Mouse (Mus musculus): ENCODE data around the gene Prss46. TPM values are rescaled to one million over a fixed set of nuclear protein-coding genes. Genes with fewer than 3 reads are reported as not detected.

The Prss46 gene
- total RNA-seq, 1 experiment: 2.8 TPM

GRCm38 (mm10) chr9:110879998-110880561, 35.8 kb downstream of the Prss46 start, which contains the start of gene Tmie:
Tmie (minus strand) TSS chr9:110880113.
- in situ Hi-C loops (cut with MboI; ENCODE audit: low sequenced_read_pairs in 2 of 2, unreplicated experiment in 2 of 2): loop anchor here in 1 of 2 experiments (10.0 kb wide), 1 partner anchor 165 kb away; no protein-coding TSS in a partner anchor
- no peak for DNase-seq (ENCODE audit: low read depth, low spot score)
- Histone ChIP-seq H3K36me3 (ENCODE audit: control insufficient read depth, insufficient read depth, low read length, poor library complexity, severe bottlenecking) (peaks cover 4% of the 10 kb centered on the region; the same call in 1 of the 2 replicates), H3K4me1 (ENCODE audit: control insufficient read depth in 2 of 2, insufficient read depth in 2 of 2, low read length in 2 of 2, poor library complexity in 1 of 2) (peaks cover 0 to 23% of the 10 kb centered on the region in 2 experiments; a peak in 3 of 4 replicates), H3K9me3 (ENCODE audit: control insufficient read depth, insufficient read depth, low read depth, low read length) (no peaks in the 10 kb centered on the region), H3K9ac (ENCODE audit: insufficient read depth, low read depth, low read length, poor library complexity, severe bottlenecking) (peak within 1 kb of the TSS; percentile 42), H3K4me3 (ENCODE audit: insufficient read depth in 1 of 2, low read depth in 1 of 2, low read length in 2 of 2, poor library complexity in 1 of 2, severe bottlenecking in 1 of 2) (peak within 1 kb of the TSS; percentile 63 to 76), H3K27ac (ENCODE audit: insufficient read depth, low read depth, low read length, poor library complexity, severe bottlenecking) (no peak within 1 kb of the TSS)
- no peak for TF ChIP-seq ZNF384 (IDR thresholded peaks at IDR 0.05; ENCODE audit: low read depth, low read length)
- no peak for TF ChIP-seq ZC3H11A (IDR thresholded peaks at IDR 0.05; ENCODE audit: borderline replicate concordance, low read depth, low read length)
- TF ChIP-seq MAFK (IDR thresholded peaks at IDR 0.05; ENCODE audit: insufficient read depth, low read depth, low read length): no peak
- TF ChIP-seq HCFC1 (IDR thresholded peaks at IDR 0.05; ENCODE audit: borderline replicate concordance, insufficient read depth, low read length): no peak
- TF ChIP-seq CHD2 (IDR thresholded peaks at IDR 0.05; ENCODE audit: low read depth, low read length): no peak

- Histone ChIP-seq H3K4me3 (ENCODE audit: insufficient read depth in 1 of 2, low read depth in 1 of 2, low read length in 2 of 2, poor library complexity in 1 of 2, severe bottlenecking in 1 of 2) (peak overlapping the region; percentile 63 to 76), H3K4me1 (ENCODE audit: control insufficient read depth in 2 of 2, insufficient read depth in 2 of 2, low read length in 2 of 2, poor library complexity in 1 of 2) (peaks cover 0 to 18% of the 10 kb centered on the region in 2 experiments; a peak in 3 of 4 replicates), H3K27ac (ENCODE audit: insufficient read depth, low read depth, low read length, poor library complexity, severe bottlenecking) (no peak overlapping the region), H3K9ac (ENCODE audit: insufficient read depth, low read depth, low read length, poor library complexity, severe bottlenecking) (peak overlapping the region; percentile 42; the same call in 1 of the 2 replicates), H3K9me3 (ENCODE audit: control insufficient read depth, insufficient read depth, low read depth, low read length) (no peaks in the 10 kb centered on the region), H3K36me3 (ENCODE audit: control insufficient read depth, insufficient read depth, low read length, poor library complexity, severe bottlenecking) (peaks cover 4% of the 10 kb centered on the region; the same call in 1 of the 2 replicates)
- in situ Hi-C loops (cut with MboI; ENCODE audit: low sequenced_read_pairs in 2 of 2, unreplicated experiment in 2 of 2): no loop called here
- TF ChIP-seq CHD2 (IDR thresholded peaks at IDR 0.05; ENCODE audit: low read depth, low read length): no peak
- no peak for TF ChIP-seq ZC3H11A (IDR thresholded peaks at IDR 0.05; ENCODE audit: borderline replicate concordance, low read depth, low read length)
- TF ChIP-seq MAFK (IDR thresholded peaks at IDR 0.05; ENCODE audit: insufficient read depth, low read depth, low read length): no peak
- TF ChIP-seq HCFC1 (IDR thresholded peaks at IDR 0.05; ENCODE audit: borderline replicate concordance, insufficient read depth, low read length): no peak
- no peak for TF ChIP-seq ZNF384 (IDR thresholded peaks at IDR 0.05; ENCODE audit: low read depth, low read length)
- no peak for DNase-seq (ENCODE audit: low read depth, low spot score)
Measured at GRCm38 (mm10) chr9:110880772-110881171, 36.5 kb downstream of the Prss46 start.

GRCm38 (mm10) chr9:110881953-110882352, 37.6 kb downstream of the Prss46 start:
- no peak overlapping the region for H3K4me3 ChIP-seq (ENCODE audit: insufficient read depth in 1 of 2, low read depth in 1 of 2, low read length in 2 of 2, poor library complexity in 1 of 2, severe bottlenecking in 1 of 2)
- no peak for DNase-seq (ENCODE audit: low read depth, low spot score)
- TF ChIP-seq ZC3H11A (IDR thresholded peaks at IDR 0.05; ENCODE audit: borderline replicate concordance, low read depth, low read length) (no peak), CHD2 (IDR thresholded peaks at IDR 0.05; ENCODE audit: low read depth, low read length) (no peak), MAFK (IDR thresholded peaks at IDR 0.05; ENCODE audit: insufficient read depth, low read depth, low read length) (no peak), HCFC1 (IDR thresholded peaks at IDR 0.05; ENCODE audit: borderline replicate concordance, insufficient read depth, low read length) (no peak), ZNF384 (IDR thresholded peaks at IDR 0.05; ENCODE audit: low read depth, low read length) (no peak)
- H3K27ac ChIP-seq (ENCODE audit: insufficient read depth, low read depth, low read length, poor library complexity, severe bottlenecking): no peak overlapping the region
- peaks cover 0 to 18% of the 10 kb centered on the region in 2 experiments; a peak in 3 of 4 replicates for H3K4me1 ChIP-seq (ENCODE audit: control insufficient read depth in 2 of 2, insufficient read depth in 2 of 2, low read length in 2 of 2, poor library complexity in 1 of 2)
- H3K36me3 ChIP-seq (ENCODE audit: control insufficient read depth, insufficient read depth, low read length, poor library complexity, severe bottlenecking): peaks cover 7% of the 10 kb centered on the region; the same call in 1 of the 2 replicates
- no peak overlapping the region for H3K9ac ChIP-seq (ENCODE audit: insufficient read depth, low read depth, low read length, poor library complexity, severe bottlenecking)
- in situ Hi-C loops (cut with MboI; ENCODE audit: low sequenced_read_pairs in 2 of 2, unreplicated experiment in 2 of 2): no loop called here
- no peaks in the 10 kb centered on the region for H3K9me3 ChIP-seq (ENCODE audit: control insufficient read depth, insufficient read depth, low read depth, low read length)

- in situ Hi-C loops (cut with MboI; ENCODE audit: low sequenced_read_pairs in 2 of 2, unreplicated experiment in 2 of 2): no loop called here
- peaks cover 2 to 26% of the 10 kb centered on the region in 2 experiments; a peak in 2 of 4 replicates for H3K4me1 ChIP-seq (ENCODE audit: control insufficient read depth in 2 of 2, insufficient read depth in 2 of 2, low read length in 2 of 2, poor library complexity in 1 of 2)
- no peak for DNase-seq (ENCODE audit: low read depth, low spot score)
- no peaks in the 10 kb centered on the region for H3K9me3 ChIP-seq (ENCODE audit: control insufficient read depth, insufficient read depth, low read depth, low read length)
- H3K36me3 ChIP-seq (ENCODE audit: control insufficient read depth, insufficient read depth, low read length, poor library complexity, severe bottlenecking): peaks cover 19% of the 10 kb centered on the region; the same call in 1 of the 2 replicates
- H3K27ac ChIP-seq (ENCODE audit: insufficient read depth, low read depth, low read length, poor library complexity, severe bottlenecking): peak overlapping the region; percentile 41; the same call in 1 of the 2 replicates
- H3K4me3 ChIP-seq (ENCODE audit: insufficient read depth in 1 of 2, low read depth in 1 of 2, low read length in 2 of 2, poor library complexity in 1 of 2, severe bottlenecking in 1 of 2): peak overlapping the region in 1 of 2 experiments; percentile 1; a peak in 1 of 4 replicates
- H3K9ac ChIP-seq (ENCODE audit: insufficient read depth, low read depth, low read length, poor library complexity, severe bottlenecking): no peak overlapping the region
- TF ChIP-seq HCFC1 (IDR thresholded peaks at IDR 0.05; ENCODE audit: borderline replicate concordance, insufficient read depth, low read length): no peak
- TF ChIP-seq ZNF384 (IDR thresholded peaks at IDR 0.05; ENCODE audit: low read depth, low read length): no peak
- no peak for TF ChIP-seq MAFK (IDR thresholded peaks at IDR 0.05; ENCODE audit: insufficient read depth, low read depth, low read length)
- TF ChIP-seq ZC3H11A (IDR thresholded peaks at IDR 0.05; ENCODE audit: borderline replicate concordance, low read depth, low read length): no peak
- TF ChIP-seq CHD2 (IDR thresholded peaks at IDR 0.05; ENCODE audit: low read depth, low read length): no peak
Measured at GRCm38 (mm10) chr9:110887388-110888303, 43.3 kb downstream of the Prss46 start.
